Mouse (Mus musculus): ENCODE measurements at regions not wholly inside any gene's neighbourhood (a gene's known extent, or its start where the extent isn't known, plus 50 kb on each side); places are given as distances from the start of the nearest gene placed in this dataset.

DNA sequence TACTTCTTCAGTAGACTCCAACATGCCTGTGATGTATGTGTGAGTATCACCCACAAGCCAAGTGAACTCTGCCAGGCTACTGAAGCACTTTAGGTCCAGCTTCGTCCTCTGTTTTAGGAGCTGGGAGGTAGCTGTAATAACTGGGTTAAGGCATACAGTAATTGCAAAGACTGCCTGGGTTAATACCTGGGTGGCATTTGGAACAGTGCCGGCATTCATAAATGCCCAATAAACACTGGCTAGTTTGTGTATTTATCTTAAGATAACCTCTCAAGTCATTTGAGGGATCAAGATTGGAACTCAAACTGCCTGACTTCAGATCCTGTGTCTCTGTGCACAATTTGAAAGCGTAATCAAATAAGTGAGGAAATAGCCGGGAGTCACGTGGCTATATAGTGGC, 261.0 kb downstream of the Cog6 start:
- TF ChIP-seq CTCF (IDR thresholded peaks at IDR 0.05) = no peak
- TF ChIP-seq EP300 (IDR thresholded peaks at IDR 0.05; ENCODE audit: insufficient read depth, low read depth, low read length) = no peak
